Comparison of ENCODE assay signal across 23 mouse cellular contexts in the genomic region with DNA sequence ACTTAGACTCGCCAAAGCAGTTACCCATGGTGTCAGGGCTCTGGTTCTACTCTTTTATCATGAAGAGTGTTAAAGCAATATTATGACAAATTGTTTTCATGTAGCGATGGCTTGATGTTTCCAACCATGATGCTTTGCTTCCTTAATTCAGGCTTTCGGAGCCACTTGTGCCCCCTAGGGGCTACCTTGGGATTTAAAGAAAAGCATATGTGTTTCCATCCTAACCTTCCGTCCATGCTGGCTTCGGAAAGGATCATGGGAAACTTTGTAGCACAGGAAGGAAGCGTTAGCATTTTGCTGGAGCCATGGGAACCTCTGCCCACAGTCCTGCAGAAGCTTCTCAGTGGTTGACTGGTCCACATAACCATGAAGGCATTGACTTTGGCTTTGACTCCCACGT. TPM values are rescaled to one million over a fixed set of nuclear protein-coding genes. Genes with fewer than 3 reads are reported as not detected.
A peak's percentile ranks its signal among the peaks of the same experiment; 100 is the strongest.
DNase-seq lines count a peak whose midpoint lies in the region; ATAC-seq and TF ChIP-seq lines count a peak whose summit lies in the region.
"Had no signal": no experiment of that assay in that cellular context is flagged by ENCODE, and none has a peak within 500 bp of the region (broad histone marks: within the 10 kb centered on the region; RNA-seq: fewer than 3 reads in every experiment).

No protein-coding gene starts in this region.

- H3K9me3 ChIP-seq in CH12.LX (replicated peaks; ENCODE audit: low read length), result no peaks in the 10 kb centered on the region
- no peaks in the 10 kb centered on the region for H3K9me3 ChIP-seq in MEL (replicated peaks; ENCODE audit: insufficient read depth, low read length)
- H3K9me3 ChIP-seq in hindbrain, postnatal 0 days (ENCODE audit: low read length), result no peaks in the 10 kb centered on the region
- H3K9me3 ChIP-seq: embryonic facial prominence, embryonic 10.5 days; forebrain, embryonic 13.5 days; heart, embryonic 15.5 days; hindbrain, embryonic 10.5 days; hindbrain, embryonic 15.5 days had no signal

- no peak for DNase-seq in heart, adult 2 months
- no peak for DNase-seq in heart, postnatal 4 days
- DNase-seq in left cerebral cortex, adult 2 months (ENCODE audit: extremely low spot score in 1 of 2, low spot score in 2 of 2), result no peak
- no peak for DNase-seq in left cerebral cortex, postnatal 25 days (ENCODE audit: low spot score in 2 of 2)
- DNase-seq in CH12.LX (ENCODE audit: extremely low read depth) (no peak), MEL (ENCODE audit: low read depth, low spot score) (no peak)
- no peak for DNase-seq in hindbrain, postnatal 0 days (ENCODE audit: low spot score)
- DNase-seq in ovary, adult 18-20 months (ENCODE audit: low spot score), result no peak
- DNase-seq: adrenal gland, adult 2 months; adrenal gland, postnatal 25 days; cerebellum, adult 18-20 months; cerebellum, postnatal 10 days; gastrocnemius, postnatal 10 days; heart, adult 18-20 months; heart, postnatal 14 days had no signal

- no peak overlapping the region for H3K4me2 ChIP-seq in CH12.LX (ENCODE audit: insufficient read depth, low read depth, poor library complexity, severe bottlenecking)
- H3K4me2 ChIP-seq in hindbrain, postnatal 0 days (ENCODE audit: low read depth, low read length), result no peak overlapping the region
- H3K4me2 ChIP-seq: forebrain, embryonic 13.5 days; heart, embryonic 11.5 days; heart, embryonic 15.5 days; hindbrain, embryonic 15.5 days had no signal

- dilution Hi-C loops in CH12.LX (cut with MboI; ENCODE audit: extremely low pct_ligation_motif_present, extremely low pct_unique_long_range_greater_than_20kb, low sequenced_read_pairs), result no loop called here

- in situ Hi-C loops in CH12.LX (cut with MboI; ENCODE audit: low pct_ligation_motif_present, low pct_unique_long_range_greater_than_20kb, low sequenced_read_pairs), result loop anchor here (25.0 kb wide), 2 partner anchors 294 to 719 kb away; no protein-coding TSS in a partner anchor

- TF ChIP-seq CTCF in heart, adult 2 months (IDR thresholded peaks at IDR 0.05), result peak; percentile 39
- TF ChIP-seq CTCF in left cerebral cortex, adult 2 months (IDR thresholded peaks at IDR 0.05), result peak; percentile 28; the same call in 1 of the 2 replicates
- TF ChIP-seq CTCF in CH12.LX (conservative IDR thresholded peaks at IDR 0.05 in 1 of 2, IDR thresholded peaks at IDR 0.05 in 1 of 2; ENCODE audit: low read depth in 2 of 2, low read length in 2 of 2) (peak; percentile 8 to 50; a peak in 2 of 4 replicates), MEL (IDR thresholded peaks at IDR 0.05 in 2 of 3, conservative IDR thresholded peaks at IDR 0.05 in 1 of 3; ENCODE audit: control insufficient read depth in 1 of 3, insufficient read depth in 1 of 3, low read depth in 2 of 3, low read length in 3 of 3, poor library complexity in 1 of 3, severe bottlenecking in 1 of 3) (peak in 2 of 3 experiments; percentile 20 to 34; a peak in 2 of 6 replicates)
- TF ChIP-seq CTCF in hindbrain, postnatal 0 days (IDR thresholded peaks at IDR 0.05; ENCODE audit: low read depth), result no peak

- no peaks in the 10 kb centered on the region for H3K27me3 ChIP-seq in heart, adult 2 months (ENCODE audit: control insufficient read depth, insufficient read depth, low read length)
- no peaks in the 10 kb centered on the region for H3K27me3 ChIP-seq in CH12.LX (replicated peaks)
- no peaks in the 10 kb centered on the region for H3K27me3 ChIP-seq in MEL (ENCODE audit: control insufficient read depth in 1 of 2, insufficient read depth in 2 of 2, low read length in 2 of 2)
- H3K27me3 ChIP-seq in hindbrain, postnatal 0 days (ENCODE audit: insufficient read depth, low read length), result no peaks in the 10 kb centered on the region
- H3K27me3 ChIP-seq: forebrain, embryonic 13.5 days; heart, embryonic 15.5 days; hindbrain, embryonic 15.5 days had no signal

- no peaks in the 10 kb centered on the region for H3K79me2 ChIP-seq in heart, adult 2 months (replicated peaks; ENCODE audit: control insufficient read depth, insufficient read depth, low read length)
- no peaks in the 10 kb centered on the region for H3K79me2 ChIP-seq in CH12.LX (replicated peaks; ENCODE audit: control insufficient read depth, extremely low read depth, insufficient read depth, poor library complexity, severe bottlenecking)
- no peaks in the 10 kb centered on the region for H3K79me2 ChIP-seq in MEL (ENCODE audit: control insufficient read depth, insufficient read depth, low read length, poor library complexity)

- H3K9ac ChIP-seq in heart, adult 2 months (ENCODE audit: low read depth, low read length), result no peak overlapping the region
- no peak overlapping the region for H3K9ac ChIP-seq in CH12.LX (ENCODE audit: insufficient read depth, low read depth)
- no peak overlapping the region for H3K9ac ChIP-seq in MEL (ENCODE audit: control insufficient read depth, low read depth, low read length, poor library complexity, severe bottlenecking)
- no peak overlapping the region for H3K9ac ChIP-seq in hindbrain, postnatal 0 days (replicated peaks; ENCODE audit: low read length)
- H3K9ac ChIP-seq: forebrain, embryonic 13.5 days; heart, embryonic 15.5 days; hindbrain, embryonic 15.5 days had no signal

- H3K4me3 ChIP-seq in heart, adult 2 months, result no peak overlapping the region
- H3K4me3 ChIP-seq in left cerebral cortex, adult 2 months, result no peak overlapping the region
- H3K4me3 ChIP-seq in CH12.LX (replicated peaks in 1 of 3; ENCODE audit: low read depth in 2 of 3, low read length in 2 of 3, poor library complexity in 1 of 3) (no peak overlapping the region), MEL (ENCODE audit: control insufficient read depth in 1 of 2, insufficient read depth in 1 of 2, low read depth in 2 of 2, low read length in 2 of 2) (no peak overlapping the region)
- no peak overlapping the region for H3K4me3 ChIP-seq in hindbrain, postnatal 0 days (ENCODE audit: low read length)
- H3K4me3 ChIP-seq: embryonic facial prominence, embryonic 10.5 days; forebrain, embryonic 13.5 days; heart, embryonic 15.5 days; hindbrain, embryonic 10.5 days; hindbrain, embryonic 15.5 days had no signal

- no peak for TF ChIP-seq EP300 in heart, adult 2 months (IDR thresholded peaks at IDR 0.05; ENCODE audit: insufficient read depth, low read depth, low read length)
- TF ChIP-seq EP300 in CH12.LX (IDR thresholded peaks at IDR 0.05; ENCODE audit: low read length) (no peak), MEL (IDR thresholded peaks at IDR 0.05; ENCODE audit: low read depth in 1 of 2, low read length in 2 of 2) (no peak)

- no peak for ATAC-seq in hindbrain, postnatal 0 days
- ATAC-seq: forebrain, embryonic 13.5 days; inflammation-experienced regulatory T-cells, adult 6 months had no signal

- H3K36me3 ChIP-seq in heart, adult 2 months (ENCODE audit: control insufficient read depth, insufficient read depth, low read length), result no peaks in the 10 kb centered on the region; the same call in 1 of the 2 replicates
- H3K36me3 ChIP-seq in CH12.LX (replicated peaks in 1 of 2; ENCODE audit: control insufficient read depth in 1 of 2, insufficient read depth in 1 of 2, low read length in 1 of 2) (peaks cover 11 to 47% of the 10 kb centered on the region in 2 experiments), MEL (ENCODE audit: control insufficient read depth in 1 of 2, insufficient read depth in 2 of 2, low read length in 2 of 2) (no peaks in the 10 kb centered on the region)
- no peaks in the 10 kb centered on the region for H3K36me3 ChIP-seq in hindbrain, postnatal 0 days (ENCODE audit: insufficient read depth, low read length)
- H3K36me3 ChIP-seq: embryonic facial prominence, embryonic 10.5 days; G1E; heart, embryonic 15.5 days; hindbrain, embryonic 10.5 days; hindbrain, embryonic 15.5 days had no signal

- H3K27ac ChIP-seq in heart, adult 2 months, result no peak overlapping the region
- no peak overlapping the region for H3K27ac ChIP-seq in left cerebral cortex, adult 2 months
- no peak overlapping the region for H3K27ac ChIP-seq in CH12.LX (ENCODE audit: insufficient read depth, low read depth)
- no peak overlapping the region for H3K27ac ChIP-seq in MEL (ENCODE audit: control insufficient read depth, low read depth, low read length)
- H3K27ac ChIP-seq in hindbrain, postnatal 0 days, result no peak overlapping the region
- H3K27ac ChIP-seq: embryonic facial prominence, embryonic 10.5 days; forebrain, embryonic 13.5 days; heart, embryonic 15.5 days; hindbrain, embryonic 10.5 days; hindbrain, embryonic 15.5 days had no signal

- peak; percentile 13 for TF ChIP-seq RAD21 in CH12.LX (IDR thresholded peaks at IDR 0.05; ENCODE audit: low read depth, low read length)
- peak; percentile 12 for TF ChIP-seq RAD21 in MEL (IDR thresholded peaks at IDR 0.05; ENCODE audit: low read depth, low read length)

- WGBS in heart, adult 2 months, result 80% methylated on average over 7 of the region's 7 CpGs
- 89% methylated on average over 7 of the region's 7 CpGs for WGBS in hindbrain, postnatal 0 days

- intact Hi-C loops in heart, adult 2 months (cut with DNase I), result no loop called here
- intact Hi-C loops in left cerebral cortex, adult 2 months (cut with DNase I), result no loop called here
- intact Hi-C loops in left cerebral cortex, postnatal 25 days (cut with DNase I), result no loop called here

- no peak for TF ChIP-seq POLR2A in heart, adult 2 months (IDR thresholded peaks at IDR 0.05; ENCODE audit: insufficient read depth, low read depth, low read length)
- no peak for TF ChIP-seq POLR2A in CH12.LX (IDR thresholded peaks at IDR 0.05; ENCODE audit: low read depth, low read length)
- TF ChIP-seq POLR2A in MEL (IDR thresholded peaks at IDR 0.05; ENCODE audit: control insufficient read depth in 1 of 2, insufficient read depth in 1 of 2, low read depth in 1 of 2, low read length in 2 of 2, poor library complexity in 1 of 2), result no peak

- peaks cover 9% of the 10 kb centered on the region for H3K4me1 ChIP-seq in heart, adult 2 months (ENCODE audit: control insufficient read depth, insufficient read depth, low read length)
- peaks cover 6 to 22% of the 10 kb centered on the region in 2 experiments for H3K4me1 ChIP-seq in CH12.LX (ENCODE audit: control insufficient read depth in 1 of 2, insufficient read depth in 2 of 2)
- no peaks in the 10 kb centered on the region for H3K4me1 ChIP-seq in MEL (ENCODE audit: control insufficient read depth in 1 of 2, insufficient read depth in 2 of 2, low read length in 2 of 2)
- H3K4me1 ChIP-seq in hindbrain, postnatal 0 days (ENCODE audit: insufficient read depth, low read length), result no peaks in the 10 kb centered on the region
- H3K4me1 ChIP-seq: forebrain, embryonic 13.5 days; hindbrain, embryonic 10.5 days; hindbrain, embryonic 15.5 days had no signal

RNA-seq across cellular contexts. Expression of a gene that starts 13.6 kb away (rescaled TPM):
- not detected for total RNA-seq in heart, adult 2 months (2021)
- 0.08 TPM in 1 of 2 replicates, not detected in the other for polyA plus RNA-seq in heart, adult 2 months (2012; rRNA removed)
- total RNA-seq in heart, postnatal 4 days (2021), result under 1 TPM in 1 of 2 experiments, not detected in 1; 0.12 TPM
- total RNA-seq in left cerebral cortex, adult 2 months (2021), result not detected
- not detected for total RNA-seq in left cerebral cortex, postnatal 25 days (2021)
- total RNA-seq in CH12.LX (2012; rRNA removed), result 0.17 and 0.25 TPM in 2 replicates
- total RNA-seq in CH12.LX (2014; rRNA removed), result not detected in 2 replicates
- polyA plus RNA-seq in CH12.LX (2012; ENCODE audit: insufficient read length, low read depth), result 0.20 and 0.53 TPM in 2 replicates
- 0.10 TPM in 1 of 2 replicates, not detected in the other for total RNA-seq in MEL (2012; rRNA removed)
- polyA plus RNA-seq in MEL (2012; ENCODE audit: insufficient read depth in 1 of 2, insufficient read length in 2 of 2, low read depth in 1 of 2, low replicate concordance in 2 of 2, missing spikeins in 1 of 2), result under 1 TPM in 1 of 2 experiments, not detected in 1; 0.06 TPM
- not detected in 2 replicates for total RNA-seq in hindbrain, postnatal 0 days (2014; rRNA removed)
- polyA plus RNA-seq in hindbrain, postnatal 0 days (2015; fragmentation: Nextera tagmentation; extraction: Ambion mirVana), result 0.14 and 0.30 TPM in 2 replicates
- total RNA-seq: adrenal gland, adult 2 months; adrenal gland, postnatal 25 days; heart, postnatal 14 days had no signal
- polyA plus RNA-seq: G1E had no signal
